Mouse (Mus musculus): Measurements from ENCODE around the gene Cd59a.
"Not testable (repeated sequence)": the region's sequence is repeated elsewhere in the genome, so short reads cannot be mapped to it uniquely, and the experiment has no call there.

The Cd59a gene

GRCm38 (mm10) chr2:104109021-104109420 lies 13.4 kb downstream of the Cd59a start:
- DNase-seq (ENCODE audit: low read depth, low spot score) = not testable (repeated sequence)

- DNase-seq (ENCODE audit: low read depth, low spot score) = peak; percentile 37
These were observed 13.9 kb downstream of the Cd59a start for GRCm38 (mm10) chr2:104109528-104109927.

GRCm38 (mm10) chr2:104110031-104110430 lies 14.4 kb downstream of the Cd59a start:
- no peak for DNase-seq (ENCODE audit: low read depth, low spot score)

- not testable (repeated sequence) for DNase-seq (ENCODE audit: low read depth, low spot score)
These were observed 15.7 kb downstream of the Cd59a start for GRCm38 (mm10) chr2:104111170-104111797.

DNA sequence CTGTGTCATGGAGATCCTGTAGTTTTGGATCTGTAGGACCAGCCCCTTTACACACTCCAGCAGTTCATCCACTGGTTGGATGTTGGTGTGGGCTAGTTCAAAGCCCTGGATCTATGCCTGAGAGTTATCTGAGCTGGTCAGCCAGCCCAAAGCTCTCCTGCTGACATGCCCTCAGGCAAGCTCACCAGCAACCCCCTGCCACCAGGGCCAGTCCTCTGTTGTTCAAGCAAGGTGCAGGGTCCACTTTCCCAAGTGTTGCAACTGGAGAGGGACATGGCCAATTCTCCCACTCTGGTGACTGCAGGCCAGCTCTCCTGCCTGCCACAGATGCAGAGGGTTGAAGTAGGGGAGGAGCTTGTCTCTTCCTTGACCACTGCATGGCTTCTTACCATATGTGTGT lies 18.0 kb downstream of the Cd59a start:
- not testable (repeated sequence) for DNase-seq (ENCODE audit: low read depth, low spot score)

DNA sequence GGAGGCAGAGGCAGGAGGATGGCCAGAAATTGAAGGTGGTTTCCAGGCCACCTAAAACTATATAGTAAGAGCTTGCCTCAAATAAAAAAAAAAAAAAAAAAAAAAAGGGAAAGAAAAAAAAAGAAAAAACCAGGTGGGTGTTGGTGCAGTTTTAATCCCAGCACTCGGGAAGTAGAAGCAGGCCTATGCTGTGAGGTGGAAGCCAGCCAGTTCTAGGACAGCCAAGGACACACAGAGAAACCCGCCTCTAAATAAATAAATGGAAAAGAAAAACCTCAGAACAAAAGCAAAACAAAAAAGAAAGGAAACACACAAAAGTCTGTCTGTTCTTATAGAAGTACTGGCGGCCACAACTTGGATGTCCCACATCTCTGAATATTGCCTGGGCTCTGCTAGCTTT lies 19.3 kb downstream of the Cd59a start:
- no peak for DNase-seq (ENCODE audit: low read depth, low spot score)

- DNase-seq (ENCODE audit: low read depth, low spot score) = not testable (repeated sequence)
These were observed 21.6 kb downstream of the Cd59a start for GRCm38 (mm10) chr2:104117173-104117572.

DNA sequence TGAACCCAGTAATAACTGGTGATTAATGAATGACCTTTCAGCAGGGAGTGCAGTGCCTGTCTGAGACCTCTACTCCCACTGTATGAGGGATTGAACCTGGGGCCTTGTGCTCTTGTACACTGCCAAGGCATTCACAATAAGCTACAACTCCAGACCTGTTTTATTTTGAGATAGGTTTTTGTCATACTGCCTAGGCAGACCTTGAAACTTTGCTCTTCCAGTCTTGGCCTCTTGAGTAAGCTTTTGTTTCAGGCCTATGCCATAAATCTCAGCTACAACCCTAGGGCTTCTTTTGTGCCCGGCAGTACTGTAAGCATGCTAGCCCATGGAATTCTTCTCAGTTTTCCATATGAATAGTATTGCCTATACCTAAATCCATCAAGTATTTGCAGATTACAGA lies 23.5 kb downstream of the Cd59a start:
- no peak for DNase-seq (ENCODE audit: low read depth, low spot score)

- no peak for DNase-seq (ENCODE audit: low read depth, low spot score)
These were observed 24.7 kb downstream of the Cd59a start for GRCm38 (mm10) chr2:104120312-104120711.

- DNase-seq (ENCODE audit: low read depth, low spot score) = no peak
These were observed 26.3 kb downstream of the Cd59a start for GRCm38 (mm10) chr2:104121681-104122504.

DNA sequence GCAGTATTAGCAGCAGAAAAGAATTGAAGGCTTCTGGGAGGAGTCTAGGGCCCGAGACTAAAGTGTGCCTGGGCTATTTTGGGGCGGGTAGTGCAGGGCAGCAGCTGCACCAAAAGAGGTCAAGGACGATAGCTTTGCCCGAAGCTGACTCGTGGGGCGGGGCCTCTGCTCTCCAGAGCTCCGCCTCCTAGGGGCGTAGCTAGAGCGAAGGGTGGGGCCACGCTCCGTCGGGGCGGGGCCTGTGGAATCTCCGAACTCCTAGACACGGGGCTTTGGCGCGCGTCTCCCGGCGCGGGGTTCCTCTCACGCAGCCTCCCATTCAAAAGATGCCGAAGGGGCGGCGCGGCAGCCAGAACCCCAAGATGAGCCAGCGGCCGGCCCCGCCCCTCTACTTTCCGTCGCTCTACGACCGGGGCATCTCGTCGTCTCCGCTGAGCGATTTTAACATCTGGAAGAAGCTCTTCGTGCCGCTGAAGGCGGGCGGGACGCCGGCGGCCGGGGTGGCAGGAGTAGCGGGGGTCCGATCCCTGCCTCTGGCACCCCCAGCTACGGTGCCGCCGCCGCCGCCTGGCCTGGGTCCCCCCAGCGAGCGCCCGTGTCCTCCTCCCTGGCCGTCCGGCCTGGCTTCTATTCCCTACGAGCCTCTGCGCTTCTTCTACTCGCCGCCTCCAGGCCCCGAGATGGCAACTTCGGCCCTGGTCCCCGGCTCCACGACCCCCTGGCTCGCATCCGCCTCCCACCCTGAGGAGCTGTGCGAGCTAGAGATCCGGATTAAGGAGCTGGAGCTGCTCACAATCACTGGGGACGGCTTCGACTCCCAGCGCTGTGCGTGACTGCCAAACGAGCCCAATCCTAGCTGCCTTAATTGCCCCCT lies 27.1 kb downstream of the Cd59a start, which contains the start of gene A930018P22Rik:
A930018P22Rik (plus strand) TSS at position 265 of the 874 bp plus-strand sequence.
- DNase-seq (ENCODE audit: low read depth, low spot score) = peak; percentile 95

DNA sequence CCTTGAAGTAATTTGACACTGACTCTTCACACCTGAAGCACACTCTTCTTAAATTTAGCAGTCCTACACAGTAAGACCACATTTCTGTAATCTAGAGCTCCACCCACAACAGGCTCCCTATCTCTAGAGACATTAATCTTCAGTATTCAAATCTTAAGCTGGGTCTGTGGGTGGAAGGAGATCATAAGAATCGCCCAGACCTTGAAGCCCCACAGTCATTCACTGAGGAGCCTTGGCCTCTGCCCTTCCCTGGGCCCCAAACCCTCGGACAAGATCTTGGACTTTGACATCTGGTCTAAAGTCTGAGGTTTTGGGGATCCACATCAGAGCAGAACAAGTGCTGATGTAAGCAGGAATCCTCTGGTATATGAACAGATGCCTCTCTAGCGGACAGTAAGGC lies 27.9 kb downstream of the Cd59a start:
- DNase-seq (ENCODE audit: low read depth, low spot score) = no peak

DNA sequence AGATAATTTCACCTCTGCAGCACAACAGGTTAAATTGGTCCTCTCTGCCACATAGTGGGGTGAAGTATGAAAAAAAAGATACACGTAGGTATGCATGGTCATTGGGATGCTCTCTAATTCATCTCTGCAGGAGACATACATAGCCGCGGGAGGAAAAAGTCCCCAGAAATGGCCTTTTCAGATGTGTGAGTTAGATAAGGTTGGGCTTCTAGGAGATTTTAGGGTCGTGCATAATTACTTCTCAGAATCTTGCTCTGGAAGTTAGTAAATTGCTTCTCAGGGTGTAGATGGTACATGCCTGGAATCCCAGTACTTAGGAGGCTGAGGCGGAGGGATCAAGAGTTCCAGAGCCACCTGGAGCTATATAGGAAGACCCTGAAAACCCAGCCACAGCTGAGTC lies 28.5 kb downstream of the Cd59a start:
- DNase-seq (ENCODE audit: low read depth, low spot score) = no peak

DNA sequence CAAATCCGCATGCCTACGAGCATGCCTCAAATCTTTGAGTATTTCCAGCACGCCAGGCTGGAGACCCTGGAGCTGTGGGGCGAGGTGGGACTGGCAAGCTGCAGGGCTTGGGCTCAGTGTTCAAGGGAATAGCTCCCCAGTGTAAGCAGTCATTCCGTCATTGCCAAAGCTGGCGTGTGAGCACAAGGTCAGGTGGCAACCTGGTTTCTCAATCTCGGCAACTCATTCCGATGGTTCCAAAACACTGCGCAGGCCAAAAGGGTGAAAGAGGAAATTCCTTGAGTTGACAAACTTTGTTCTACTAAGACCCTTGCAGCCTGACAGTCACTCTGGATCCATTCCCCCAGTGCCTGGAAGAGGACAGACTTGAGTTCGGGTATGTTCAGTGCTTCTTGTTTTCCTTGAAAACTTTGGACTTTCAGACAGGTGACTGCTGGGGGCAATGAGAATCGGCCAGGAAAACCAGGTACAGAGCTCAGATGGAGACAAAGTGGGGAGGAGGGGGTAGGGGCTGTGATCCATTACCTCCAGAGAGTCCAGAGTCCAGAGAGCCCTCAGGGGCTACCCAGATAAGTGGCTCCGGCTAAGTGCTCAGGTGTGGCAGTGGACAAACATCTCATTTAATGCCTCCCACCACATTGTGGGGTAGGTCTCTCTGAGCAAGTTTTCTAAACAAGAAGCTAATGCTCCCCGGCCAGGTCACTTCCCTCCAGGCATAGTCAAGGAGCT lies 33.4 kb downstream of the Cd59a start:
- no peak for DNase-seq (ENCODE audit: low read depth, low spot score)

GRCm38 (mm10) chr2:104130165-104130564 lies 34.6 kb downstream of the Cd59a start:
- DNase-seq (ENCODE audit: low read depth, low spot score) = no peak

DNA sequence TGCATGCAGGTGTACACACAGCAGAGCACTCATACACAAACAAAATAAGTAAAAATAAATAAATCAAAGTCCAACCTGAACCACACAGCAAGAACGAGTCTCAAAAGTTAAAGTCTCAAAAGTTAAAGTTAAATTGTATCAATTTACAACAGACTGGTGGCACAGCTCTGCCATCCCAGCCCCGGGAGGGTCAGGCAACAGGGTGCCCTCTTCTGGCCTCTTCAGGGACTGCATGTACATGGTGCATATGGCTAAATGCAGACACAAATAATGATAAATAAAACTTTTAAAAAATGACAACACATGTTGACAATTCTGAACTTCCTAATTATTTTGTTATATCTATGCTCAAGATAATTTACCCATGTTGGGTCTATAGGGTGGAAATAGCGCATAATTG lies 35.4 kb downstream of the Cd59a start:
- DNase-seq (ENCODE audit: low read depth, low spot score) = no peak

GRCm38 (mm10) chr2:104132266-104132859 lies 36.8 kb downstream of the Cd59a start:
- no peak for DNase-seq (ENCODE audit: low read depth, low spot score)

DNA sequence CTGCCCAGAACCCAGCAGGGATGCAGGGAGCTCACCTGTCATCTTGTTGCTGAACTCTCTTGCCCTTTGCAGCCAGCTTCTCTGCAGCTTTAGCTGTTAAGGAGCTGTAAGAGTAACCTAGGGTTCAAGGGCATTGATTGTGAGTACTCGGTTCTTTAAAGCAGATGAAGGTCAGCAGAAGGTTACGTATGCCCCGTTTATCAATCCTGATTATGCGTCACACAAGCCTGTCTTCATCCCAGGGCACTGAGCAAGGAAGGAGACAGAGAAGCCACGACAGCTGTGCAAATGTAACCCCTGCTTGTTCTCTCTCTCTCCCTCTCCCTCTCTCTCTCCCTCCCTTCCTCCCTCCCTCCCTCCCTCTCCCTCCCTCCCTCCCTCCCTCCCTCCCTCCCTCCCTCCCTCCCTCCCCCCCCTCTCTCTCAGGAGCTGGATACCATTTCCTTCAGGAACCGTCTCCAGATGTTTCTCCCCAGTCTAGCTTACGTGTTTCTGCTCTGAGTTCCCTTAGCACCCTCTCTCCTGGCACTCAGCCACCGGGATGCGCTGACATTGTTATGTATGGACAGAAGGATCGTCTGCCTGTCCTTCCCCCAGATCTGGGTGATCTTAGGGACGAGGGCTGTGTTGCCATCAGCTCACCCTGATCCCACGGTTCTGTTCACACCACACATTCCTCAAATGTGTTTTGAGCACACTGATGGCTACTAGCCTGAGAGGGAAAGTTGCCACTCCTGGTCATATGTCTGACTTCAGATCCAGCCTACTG lies 37.6 kb downstream of the Cd59a start:
- no peak for DNase-seq (ENCODE audit: low read depth, low spot score)

DNA sequence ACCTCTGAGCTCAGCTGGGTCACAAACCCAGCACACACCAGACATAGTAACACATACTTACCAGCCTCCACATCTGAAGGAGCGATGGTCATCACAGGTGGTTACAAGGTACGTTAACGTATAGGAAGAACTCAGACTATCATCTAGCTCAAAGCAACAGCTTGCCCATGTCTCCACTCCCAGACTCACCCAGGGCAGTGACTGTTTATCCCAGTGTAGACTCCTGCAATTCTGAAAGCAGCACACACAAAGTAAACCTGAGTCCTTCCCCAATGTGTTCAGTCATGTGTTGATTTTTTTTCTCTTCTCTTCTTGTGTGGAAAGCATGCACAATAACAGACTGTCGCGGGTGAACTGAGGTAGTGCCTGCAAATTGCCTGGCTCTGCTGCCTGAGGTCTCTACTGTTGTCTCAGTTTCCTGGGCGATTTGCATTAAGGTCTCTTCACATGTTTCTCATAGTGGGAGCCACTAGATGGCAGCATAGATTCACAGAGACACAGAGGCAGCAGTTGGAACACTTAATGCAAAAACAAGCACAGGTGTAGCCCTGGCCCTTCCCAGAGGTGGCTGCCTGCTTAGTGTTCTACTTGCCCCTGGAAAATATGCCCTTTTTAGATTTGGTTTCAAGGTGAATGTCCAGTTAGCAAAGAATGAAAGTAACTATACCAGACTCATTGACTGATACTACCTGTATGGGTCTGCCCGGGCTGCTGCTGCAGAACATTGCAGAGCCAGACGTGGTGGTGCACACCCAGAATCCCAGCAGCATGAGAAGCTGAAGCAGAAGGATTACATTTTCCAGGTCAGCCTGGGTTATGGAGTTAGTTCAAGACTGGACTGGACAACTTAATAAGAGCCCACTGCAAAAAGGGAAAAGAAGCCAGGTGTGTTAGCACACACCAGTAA lies 38.8 kb downstream of the Cd59a start:
- DNase-seq (ENCODE audit: low read depth, low spot score) = peak; percentile 91

Data from ES-CJ7 (cell line).